Mouse (Mus musculus) neural tube, embryonic 14.5 days (tissue): Measurements from ENCODE around the gene Hecw2. TPM values are rescaled to one million over a fixed set of nuclear protein-coding genes. Genes with fewer than 3 reads are reported as not detected.
A peak's percentile ranks its signal among the peaks of the same experiment; 100 is the strongest.

Experiments
- ATAC-seq: fragments of 200-750 bp; cut with Nextera tagmentation; 2 replicates; pipeline ENCODE4 v1.8.0; 2017; ENCODE audit warnings: low read depth, mild to moderate bottlenecking, moderate TSS enrichment, moderate library complexity
- H3K27ac ChIP-seq: fragments of 300-500 bp; sonication (generic); 2 replicates; pipeline ENCODE4 v1.5.1; 2014; ENCODE audit warnings: low read depth, mild to moderate bottlenecking, control low read depth, low read length, moderate library complexity, mixed read lengths
- H3K27me3 ChIP-seq: fragments of 300-500 bp; sonication (generic); 2 replicates; pipeline ENCODE4 v1.6.1; 2014; ENCODE audit warnings: low read length; ENCODE audit not compliant: control insufficient read depth, insufficient read depth
- H3K36me3 ChIP-seq: fragments of 300-500 bp; sonication (generic); 2 replicates; pipeline ENCODE4 v1.6.1; 2014; ENCODE audit warnings: low read length, mixed read lengths; ENCODE audit not compliant: control insufficient read depth, insufficient read depth
- H3K4me1 ChIP-seq: fragments of 300-500 bp; sonication (generic); 2 replicates; pipeline ENCODE4 v1.6.1; 2014; ENCODE audit warnings: low read length; ENCODE audit not compliant: control insufficient read depth, insufficient read depth
- H3K4me2 ChIP-seq: fragments of 300-500 bp; sonication (generic); 2 replicates; pipeline ENCODE4 v1.6.1; 2014; ENCODE audit warnings: mild to moderate bottlenecking, low read depth, low read length, control low read depth
- H3K4me3 ChIP-seq: fragments of 300-500 bp; sonication (generic); 2 replicates; pipeline ENCODE4 v1.5.1; 2014; ENCODE audit warnings: low read depth, low read length, control low read depth, mixed read lengths
- H3K9ac ChIP-seq: fragments of 300-500 bp; sonication (generic); replicated peaks from 2 replicates; pipeline ENCODE4 v1.6.1; 2014; ENCODE audit warnings: low read depth, mild to moderate bottlenecking, control low read depth, low read length, mixed read lengths
- H3K9me3 ChIP-seq: fragments of 300-500 bp; sonication (generic); 2 replicates; pipeline ENCODE4 v1.6.1; 2016; ENCODE audit warnings: low read length; ENCODE audit not compliant: control insufficient read depth
- WGBS: fragments of 180-500 bp; shearing (Covaris S2); extraction: QIAGEN DNeasy Blood & Tissue Kit; methylation state at CpG from one replicate; pipeline ENCODE4 v1.1.7; 2014; 5-methylcytosine and 5-hydroxymethylcytosine counted together
- polyA plus RNA-seq: library from polyadenylated mRNA; unstranded; fragments of >200 nt; fragmentation: Nextera tagmentation; extraction: Ambion mirVana; gene quantifications from 2 replicates; pipeline ENCODE4 v1.2.1, GENCODE M21; 2014

The Hecw2 gene
- polyA plus RNA-seq, 1 experiment from 2014 or later, result 10.0 TPM

DNA sequence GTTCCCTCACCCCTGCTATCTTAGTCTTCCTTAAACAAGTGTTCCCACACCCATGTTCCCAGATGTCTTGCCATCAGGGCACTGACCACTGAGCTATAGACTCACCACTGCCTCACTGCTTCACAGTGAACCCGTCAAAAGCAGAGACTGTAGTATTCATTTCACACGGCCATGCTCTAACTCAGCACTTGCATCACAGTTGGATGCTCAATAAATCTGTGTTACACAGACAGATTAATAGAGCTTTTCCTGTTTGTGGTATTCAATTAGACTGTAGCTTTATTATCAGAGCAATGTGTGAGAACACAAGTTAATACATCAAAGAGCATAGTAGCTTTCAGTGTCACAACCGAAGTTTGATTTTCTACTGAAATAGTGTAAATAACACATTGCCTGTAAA, 330.9 kb downstream of the Hecw2 start:
- Histone ChIP-seq H3K9ac (no peak overlapping the region), H3K4me3 (no peak overlapping the region), H3K36me3 (0 out of 2 replicates have a peak, but pooled peaks cover 3% of the 10 kb centered on the region), H3K27ac (no peak overlapping the region), H3K4me1 (0 out of 2 replicates have a peak, but pooled peaks cover 3% of the 10 kb centered on the region), H3K4me2 (no peak overlapping the region), H3K27me3 (no peaks in the 10 kb centered on the region), H3K9me3 (no peaks in the 10 kb centered on the region)
- WGBS, result 23% methylated on average over 3 of the region's 3 CpGs
- ATAC-seq, result peak; percentile 60; the same call in 1 of the 2 replicates

GRCm38 (mm10) chr1:53860611-53861010, 334.4 kb downstream of the Hecw2 start:
- no peak for ATAC-seq
- no peak overlapping the region for H3K4me2 ChIP-seq
- 0 out of 2 replicates have a peak, but pooled peaks cover 3% of the 10 kb centered on the region for H3K36me3 ChIP-seq
- H3K27ac ChIP-seq, result no peak overlapping the region
- 0 out of 2 replicates have a peak, but pooled peaks cover 3% of the 10 kb centered on the region for H3K4me1 ChIP-seq
- no peak overlapping the region for H3K9ac ChIP-seq
- no peaks in the 10 kb centered on the region for H3K27me3 ChIP-seq
- 93% methylated on average over 3 of the region's 3 CpGs for WGBS
- H3K4me3 ChIP-seq, result no peak overlapping the region
- no peaks in the 10 kb centered on the region for H3K9me3 ChIP-seq

- no peak for ATAC-seq
- Histone ChIP-seq H3K9ac (no peak overlapping the region), H3K27ac (no peak overlapping the region), H3K36me3 (0 out of 2 replicates have a peak, but pooled peaks cover 3% of the 10 kb centered on the region), H3K4me2 (no peak overlapping the region), H3K9me3 (no peaks in the 10 kb centered on the region), H3K27me3 (no peaks in the 10 kb centered on the region), H3K4me3 (no peak overlapping the region), H3K4me1 (0 out of 2 replicates have a peak, but pooled peaks cover 3% of the 10 kb centered on the region)
Measured at GRCm38 (mm10) chr1:53859175-53859574, 335.8 kb downstream of the Hecw2 start.

GRCm38 (mm10) chr1:53856501-53857103, 338.4 kb downstream of the Hecw2 start:
- H3K27ac ChIP-seq, result no peak overlapping the region
- H3K27me3 ChIP-seq, result no peaks in the 10 kb centered on the region
- no peaks in the 10 kb centered on the region for H3K4me1 ChIP-seq
- no peaks in the 10 kb centered on the region for H3K9me3 ChIP-seq
- WGBS, result 90% methylated on average over 7 of the region's 7 CpGs
- ATAC-seq, result no peak
- H3K36me3 ChIP-seq, result no peaks in the 10 kb centered on the region
- no peak overlapping the region for H3K4me2 ChIP-seq
- no peak overlapping the region for H3K9ac ChIP-seq
- no peak overlapping the region for H3K4me3 ChIP-seq

DNA sequence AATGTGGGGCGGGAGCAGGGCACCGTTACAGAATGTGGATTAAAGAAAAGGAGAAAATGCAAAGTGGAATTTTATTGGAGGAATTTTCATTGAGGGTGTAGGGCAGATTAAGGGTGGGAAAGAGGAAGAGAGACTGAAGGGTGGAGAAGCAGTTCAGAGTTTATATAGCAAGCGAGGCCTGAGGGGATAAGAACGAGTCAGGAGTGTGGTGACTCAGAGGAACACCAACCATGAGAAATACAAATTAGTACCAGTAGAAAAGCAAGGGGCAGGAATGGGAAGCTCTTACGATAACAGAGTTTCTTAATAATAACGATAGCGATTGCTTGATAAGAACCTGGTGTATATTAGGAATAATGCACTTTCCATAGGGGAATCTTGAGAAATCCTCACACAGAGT, 339.2 kb downstream of the Hecw2 start:
- no peaks in the 10 kb centered on the region for H3K27me3 ChIP-seq
- H3K36me3 ChIP-seq, result no peaks in the 10 kb centered on the region
- no peaks in the 10 kb centered on the region for H3K4me1 ChIP-seq
- no peaks in the 10 kb centered on the region for H3K9me3 ChIP-seq
- H3K4me2 ChIP-seq, result no peak overlapping the region
- no peak overlapping the region for H3K9ac ChIP-seq
- H3K4me3 ChIP-seq, result no peak overlapping the region
- WGBS, result 93% methylated on average over 7 of the region's 7 CpGs
- H3K27ac ChIP-seq, result no peak overlapping the region
- ATAC-seq, result no peak

GRCm38 (mm10) chr1:53852086-53852610, 342.8 kb downstream of the Hecw2 start:
- H3K9me3 ChIP-seq, result no peaks in the 10 kb centered on the region
- WGBS, result 79% methylated on average over 3 of the region's 3 CpGs

GRCm38 (mm10) chr1:53851334-53851733, 343.6 kb downstream of the Hecw2 start:
- Histone ChIP-seq H3K4me3 (no peak overlapping the region), H3K4me1 (no peaks in the 10 kb centered on the region), H3K27me3 (no peaks in the 10 kb centered on the region), H3K9me3 (no peaks in the 10 kb centered on the region), H3K4me2 (no peak overlapping the region), H3K9ac (no peak overlapping the region), H3K27ac (no peak overlapping the region), H3K36me3 (no peaks in the 10 kb centered on the region)
- no peak for ATAC-seq
- 91% methylated on average over 8 of the region's 8 CpGs for WGBS

More at GRCm38 (mm10) chr1:53852086-53852610, 342.8 kb downstream of the Hecw2 start:
- Histone ChIP-seq H3K27ac (no peak overlapping the region), H3K9ac (no peak overlapping the region), H3K36me3 (no peaks in the 10 kb centered on the region), H3K4me3 (no peak overlapping the region), H3K4me2 (no peak overlapping the region), H3K27me3 (no peaks in the 10 kb centered on the region), H3K4me1 (no peaks in the 10 kb centered on the region)
- no peak for ATAC-seq

GRCm38 (mm10) chr1:53850891-53851290, 344.1 kb downstream of the Hecw2 start:
- no peaks in the 10 kb centered on the region for H3K4me1 ChIP-seq
- no peak overlapping the region for H3K27ac ChIP-seq
- no peaks in the 10 kb centered on the region for H3K9me3 ChIP-seq
- 91% methylated on average over 6 of the region's 6 CpGs for WGBS
- H3K36me3 ChIP-seq, result no peaks in the 10 kb centered on the region
- H3K27me3 ChIP-seq, result no peaks in the 10 kb centered on the region
- H3K4me3 ChIP-seq, result no peak overlapping the region
- no peak overlapping the region for H3K4me2 ChIP-seq
- ATAC-seq, result no peak
- no peak overlapping the region for H3K9ac ChIP-seq

- WGBS, result 63% methylated on average over 2 of the region's 2 CpGs
- Histone ChIP-seq H3K27me3 (no peaks in the 10 kb centered on the region), H3K4me1 (no peaks in the 10 kb centered on the region), H3K9ac (no peak overlapping the region), H3K4me3 (no peak overlapping the region), H3K4me2 (no peak overlapping the region), H3K36me3 (no peaks in the 10 kb centered on the region), H3K27ac (no peak overlapping the region), H3K9me3 (no peaks in the 10 kb centered on the region)
- no peak for ATAC-seq
Measured at GRCm38 (mm10) chr1:53846665-53847237, 348.2 kb downstream of the Hecw2 start.
